In the genomic region with DNA sequence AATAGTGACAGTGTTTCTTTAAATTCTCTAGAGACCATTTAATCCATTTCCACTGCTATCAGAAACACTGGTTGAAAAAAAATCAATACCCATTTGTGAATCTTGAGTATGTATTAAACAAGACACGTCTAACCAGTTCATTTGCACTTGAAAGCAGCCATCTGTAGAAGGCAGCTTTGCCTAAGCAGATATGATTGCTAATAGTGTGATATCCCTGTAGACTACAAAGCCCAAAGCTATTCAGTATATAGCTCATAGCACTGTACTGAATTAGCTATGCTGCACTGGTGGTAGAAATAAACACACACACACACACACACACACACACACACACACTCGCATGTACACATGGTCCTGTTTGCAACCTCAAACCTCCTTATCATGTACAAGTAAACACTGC, we compare ENCODE assay signal across 27 mouse cellular contexts.
DNase-seq lines count a peak whose midpoint lies in the region; ATAC-seq and TF ChIP-seq lines count a peak whose summit lies in the region.
"Had no signal": no experiment of that assay in that cellular context is flagged by ENCODE, and none has a peak within 500 bp of the region (broad histone marks: within the 10 kb centered on the region; RNA-seq: fewer than 3 reads in every experiment).

No protein-coding gene starts in this region.

- no peak overlapping the region for H3K4me3 ChIP-seq in hindbrain, embryonic 12.5 days
- H3K4me3 ChIP-seq in hindbrain, embryonic 10.5 days: no peak overlapping the region
- no peak overlapping the region for H3K4me3 ChIP-seq in midbrain, embryonic 13.5 days (replicated peaks)
- H3K4me3 ChIP-seq in midbrain, postnatal 0 days (ENCODE audit: low read depth, low read length): no peak overlapping the region
- H3K4me3 ChIP-seq in forebrain, embryonic 16.5 days (replicated peaks; ENCODE audit: low read length): no peak overlapping the region
- no peak overlapping the region for H3K4me3 ChIP-seq in midbrain, embryonic 16.5 days (ENCODE audit: low read depth, low read length)
- H3K4me3 ChIP-seq: gastrocnemius, adult 2 months; heart, adult 2 months; heart, embryonic 12.5 days; hindbrain, embryonic 15.5 days; limb, embryonic 10.5 days; limb, embryonic 15.5 days; stomach, embryonic 15.5 days had no signal

- DNase-seq in hindbrain, embryonic 10.5 days (ENCODE audit: low spot score): no peak
- no peak for DNase-seq in midbrain, postnatal 0 days (ENCODE audit: low spot score)
- no peak for DNase-seq in cerebellum, postnatal 10 days
- DNase-seq: adrenal gland, postnatal 25 days; cerebellum, adult 18-20 months; cerebellum, postnatal 14 days; gastrocnemius, adult 2 months; gastrocnemius, postnatal 36 days; heart, adult 2 months; heart, postnatal 4 days; kidney, adult 11 months; kidney, postnatal 14 days; layer of hippocampus, adult 9-11 months; lung, postnatal 36 days; right cerebral cortex, postnatal 25 days; thymus, postnatal 14 days had no signal

- WGBS in hindbrain, embryonic 12.5 days: 63% methylated on average over 2 of the region's 2 CpGs
- 69% methylated on average over 2 of the region's 2 CpGs for WGBS in hindbrain, embryonic 10.5 days
- WGBS in midbrain, embryonic 13.5 days: 38% methylated on average over 2 of the region's 2 CpGs
- 23% methylated on average over 2 of the region's 2 CpGs for WGBS in midbrain, postnatal 0 days
- WGBS in forebrain, embryonic 16.5 days: 26% methylated on average over 2 of the region's 2 CpGs
- WGBS in midbrain, embryonic 16.5 days: 31% methylated on average over 2 of the region's 2 CpGs

- 0 out of 2 replicates have a peak, but pooled peaks cover 10% of the 10 kb centered on the region for H3K4me1 ChIP-seq in hindbrain, embryonic 12.5 days
- peaks cover 21% of the 10 kb centered on the region for H3K4me1 ChIP-seq in hindbrain, embryonic 10.5 days (replicated peaks)
- H3K4me1 ChIP-seq in midbrain, embryonic 13.5 days (replicated peaks): peaks cover 36% of the 10 kb centered on the region
- no peaks in the 10 kb centered on the region for H3K4me1 ChIP-seq in midbrain, postnatal 0 days (ENCODE audit: insufficient read depth, low read length)
- H3K4me1 ChIP-seq in forebrain, embryonic 16.5 days (replicated peaks; ENCODE audit: control insufficient read depth, insufficient read depth, low read length): peaks cover 10% of the 10 kb centered on the region
- H3K4me1 ChIP-seq in midbrain, embryonic 16.5 days (ENCODE audit: control insufficient read depth, insufficient read depth, low read length): 0 out of 2 replicates have a peak, but pooled peaks cover 7% of the 10 kb centered on the region
- H3K4me1 ChIP-seq: heart, embryonic 12.5 days; hindbrain, embryonic 15.5 days; limb, embryonic 10.5 days; stomach, embryonic 15.5 days had no signal

- H3K9ac ChIP-seq in hindbrain, embryonic 12.5 days: no peak overlapping the region
- no peak overlapping the region for H3K9ac ChIP-seq in midbrain, embryonic 13.5 days (replicated peaks)
- H3K9ac ChIP-seq in midbrain, postnatal 0 days (replicated peaks; ENCODE audit: low read length, poor library complexity, severe bottlenecking): no peak overlapping the region
- H3K9ac ChIP-seq in forebrain, embryonic 16.5 days (replicated peaks; ENCODE audit: low read depth, low read length): no peak overlapping the region
- no peak overlapping the region for H3K9ac ChIP-seq in midbrain, embryonic 16.5 days (ENCODE audit: low read depth, low read length)
- H3K9ac ChIP-seq: heart, embryonic 12.5 days; hindbrain, embryonic 15.5 days; limb, embryonic 15.5 days; stomach, embryonic 15.5 days had no signal

- no peak overlapping the region for H3K27ac ChIP-seq in hindbrain, embryonic 12.5 days
- H3K27ac ChIP-seq in hindbrain, embryonic 10.5 days: no peak overlapping the region
- H3K27ac ChIP-seq in midbrain, embryonic 13.5 days: no peak overlapping the region
- no peak overlapping the region for H3K27ac ChIP-seq in midbrain, postnatal 0 days (ENCODE audit: low read depth, low read length)
- no peak overlapping the region for H3K27ac ChIP-seq in forebrain, embryonic 16.5 days (ENCODE audit: low read length)
- H3K27ac ChIP-seq in midbrain, embryonic 16.5 days (ENCODE audit: low read length): no peak overlapping the region
- H3K27ac ChIP-seq: gastrocnemius, adult 2 months; heart, adult 2 months; hindbrain, embryonic 15.5 days; limb, embryonic 10.5 days; limb, embryonic 15.5 days; stomach, embryonic 15.5 days had no signal

- H3K36me3 ChIP-seq in hindbrain, embryonic 12.5 days: no peaks in the 10 kb centered on the region
- peaks cover 8% of the 10 kb centered on the region for H3K36me3 ChIP-seq in hindbrain, embryonic 10.5 days
- no peaks in the 10 kb centered on the region for H3K36me3 ChIP-seq in midbrain, embryonic 13.5 days
- no peaks in the 10 kb centered on the region for H3K36me3 ChIP-seq in midbrain, postnatal 0 days (ENCODE audit: insufficient read depth, low read length)
- no peaks in the 10 kb centered on the region for H3K36me3 ChIP-seq in forebrain, embryonic 16.5 days (ENCODE audit: control insufficient read depth, insufficient read depth)
- H3K36me3 ChIP-seq in midbrain, embryonic 16.5 days (ENCODE audit: control insufficient read depth, insufficient read depth, low read length): no peaks in the 10 kb centered on the region

- no peaks in the 10 kb centered on the region for H3K27me3 ChIP-seq in hindbrain, embryonic 12.5 days
- H3K27me3 ChIP-seq in hindbrain, embryonic 10.5 days (ENCODE audit: insufficient read depth, poor library complexity, severe bottlenecking): no peaks in the 10 kb centered on the region
- no peaks in the 10 kb centered on the region for H3K27me3 ChIP-seq in midbrain, embryonic 13.5 days
- no peaks in the 10 kb centered on the region for H3K27me3 ChIP-seq in midbrain, postnatal 0 days (ENCODE audit: insufficient read depth, low read length)
- no peaks in the 10 kb centered on the region for H3K27me3 ChIP-seq in forebrain, embryonic 16.5 days (replicated peaks; ENCODE audit: control insufficient read depth, insufficient read depth, low read length)
- no peaks in the 10 kb centered on the region for H3K27me3 ChIP-seq in midbrain, embryonic 16.5 days (ENCODE audit: control insufficient read depth, insufficient read depth, low read depth, low read length)
- H3K27me3 ChIP-seq: heart, embryonic 12.5 days; hindbrain, embryonic 15.5 days; limb, embryonic 15.5 days; stomach, embryonic 15.5 days had no signal

- no peaks in the 10 kb centered on the region for H3K9me3 ChIP-seq in hindbrain, embryonic 12.5 days (replicated peaks)
- no peaks in the 10 kb centered on the region for H3K9me3 ChIP-seq in hindbrain, embryonic 10.5 days
- no peaks in the 10 kb centered on the region for H3K9me3 ChIP-seq in midbrain, embryonic 13.5 days
- no peaks in the 10 kb centered on the region for H3K9me3 ChIP-seq in midbrain, postnatal 0 days (ENCODE audit: low read length)
- H3K9me3 ChIP-seq in forebrain, embryonic 16.5 days (ENCODE audit: control insufficient read depth, low read length): no peaks in the 10 kb centered on the region
- no peaks in the 10 kb centered on the region for H3K9me3 ChIP-seq in midbrain, embryonic 16.5 days (replicated peaks; ENCODE audit: control insufficient read depth, low read length, poor library complexity, severe bottlenecking)
- H3K9me3 ChIP-seq: heart, embryonic 12.5 days; hindbrain, embryonic 15.5 days; limb, embryonic 10.5 days; limb, embryonic 15.5 days; stomach, embryonic 15.5 days had no signal

- H3K4me2 ChIP-seq in hindbrain, embryonic 12.5 days (replicated peaks): no peak overlapping the region
- H3K4me2 ChIP-seq in midbrain, embryonic 13.5 days (replicated peaks): no peak overlapping the region
- H3K4me2 ChIP-seq in midbrain, postnatal 0 days (ENCODE audit: low read depth, low read length, poor library complexity, severe bottlenecking): no peak overlapping the region
- H3K4me2 ChIP-seq in forebrain, embryonic 16.5 days (ENCODE audit: low read length): no peak overlapping the region
- H3K4me2 ChIP-seq in midbrain, embryonic 16.5 days (ENCODE audit: low read length): no peak overlapping the region
- H3K4me2 ChIP-seq: heart, embryonic 12.5 days; hindbrain, embryonic 15.5 days; limb, embryonic 15.5 days; stomach, embryonic 15.5 days had no signal

- peak; percentile 60; the same call in 1 of the 2 replicates for ATAC-seq in hindbrain, embryonic 12.5 days (ENCODE audit: low FRiP score)
- peak; percentile 88 for ATAC-seq in midbrain, embryonic 13.5 days
- no peak for ATAC-seq in midbrain, postnatal 0 days (ENCODE audit: low FRiP score)
- peak; percentile 83 for ATAC-seq in forebrain, embryonic 16.5 days
- ATAC-seq in midbrain, embryonic 16.5 days: peak; percentile 64
- ATAC-seq: CD4-positive, CD25-positive, alpha-beta regulatory T cell, adult 4 months; inflammation-experienced regulatory T-cells, adult 6 months had no signal

- TF ChIP-seq CTCF in midbrain, postnatal 0 days (IDR thresholded peaks at IDR 0.05): no peak
